Mouse (Mus musculus) brain, adult 2 months (tissue): ENCODE measurements at regions not wholly inside any gene's neighbourhood (a gene's known extent, or its start where the extent isn't known, plus 50 kb on each side); places are given as distances from the start of the nearest gene placed in this dataset.
A peak's percentile ranks its signal among the peaks of the same experiment; 100 is the strongest.

Experiments
- DNase-seq: peaks from one replicate; pipeline ENCODE4 v3.0.0; 2011; ENCODE audit warnings: low read depth, low spot score

- no peak for DNase-seq
Measured at GRCm38 (mm10) chr16:69800955-69801598, 62.5 kb downstream of the Speer2 start.

- DNase-seq, result peak; percentile 4
Measured at GRCm38 (mm10) chr16:69796299-69796698, 67.2 kb downstream of the Speer2 start.

- no peak for DNase-seq
Measured at GRCm38 (mm10) chr16:69790671-69791070, 72.9 kb downstream of the Speer2 start.

GRCm38 (mm10) chr16:69770768-69771167 lies 92.8 kb downstream of the Speer2 start:
- peak; percentile 45 for DNase-seq
